Mouse (Mus musculus) liver, embryonic 14.5 days (tissue): ENCODE measurements around the gene Myh7b. TPM values are rescaled to one million over a fixed set of nuclear protein-coding genes. Genes with fewer than 3 reads are reported as not detected.

Experiments used
- ATAC-seq: fragments of 200-750 bp; cut with Nextera tagmentation; 2 replicates; pipeline ENCODE4 v1.8.0; 2017; ENCODE audit warnings: moderate number of reproducible peaks, mild to moderate bottlenecking, moderate library complexity; ENCODE audit not compliant: insufficient read depth
- DNase-seq, 3 experiments: peaks; one replicate each; pipeline ENCODE4 v3.0.0-alpha.2; 2012 to 2013; ENCODE audit warnings: low read depth in 3 of 3, low spot score in 3 of 3
- H3K27ac ChIP-seq: fragments of 300-500 bp; sonication (generic); 2 replicates; pipeline ENCODE4 v1.5.1; 2014; ENCODE audit warnings: moderate library complexity, mild to moderate bottlenecking, control low read depth, inconsistent platforms
- H3K27me3 ChIP-seq: fragments of 300-500 bp; sonication (generic); 2 replicates; pipeline ENCODE4 v1.6.1; 2014; ENCODE audit warnings: mild to moderate bottlenecking, low read length, moderate library complexity; ENCODE audit not compliant: control insufficient read depth, insufficient read depth
- H3K36me3 ChIP-seq: fragments of 300-500 bp; sonication (generic); replicated peaks from 2 replicates; pipeline ENCODE4 v1.6.1; 2014; ENCODE audit warnings: low read depth; ENCODE audit not compliant: control insufficient read depth, insufficient read depth
- H3K4me1 ChIP-seq, 2 experiments: fragments of 200-500 bp in 1 of 2; fragments of 300-500 bp in 1 of 2; sonication (generic) in 1 of 2; replicated peaks; 2 replicates each; pipeline ENCODE4 v1.6.1; 2012 to 2014; ENCODE audit warnings: antibody characterized with exemption in 1 of 2, inconsistent platforms in 1 of 2, low read length in 1 of 2; ENCODE audit not compliant: control insufficient read depth in 2 of 2, insufficient read depth in 2 of 2
- H3K4me2 ChIP-seq: fragments of 300-500 bp; sonication (generic); 2 replicates; pipeline ENCODE4 v1.6.1; 2014; ENCODE audit warnings: low read depth, mild to moderate bottlenecking, control low read depth, moderate library complexity
- H3K4me3 ChIP-seq, 2 experiments: fragments of 200-500 bp in 1 of 2; fragments of 300-500 bp in 1 of 2; sonication (generic) in 1 of 2; 2 replicates each; pipeline ENCODE4 v1.5.1; 2012 to 2014; ENCODE audit warnings: low read depth in 2 of 2, low read length in 2 of 2, mild to moderate bottlenecking in 2 of 2, control low read depth in 1 of 2, inconsistent platforms in 1 of 2, moderate library complexity in 1 of 2; ENCODE audit not compliant: insufficient read depth in 1 of 2
- H3K9ac ChIP-seq: fragments of 300-500 bp; sonication (generic); replicated peaks from 2 replicates; pipeline ENCODE4 v1.6.1; 2014; ENCODE audit warnings: mild to moderate bottlenecking, control low read depth, moderate library complexity
- H3K9me3 ChIP-seq: fragments of 300-500 bp; sonication (generic); 2 replicates; pipeline ENCODE4 v1.6.1; 2016; ENCODE audit warnings: low read length, mixed read lengths; ENCODE audit not compliant: control insufficient read depth
- CTCF ChIP-seq: IDR thresholded peaks from 2 replicates; pipeline ENCODE4 v1.5.1; 2016; ENCODE audit warnings: antibody characterized with exemption, low read depth, control low read depth
- EP300 ChIP-seq: IDR thresholded peaks from 2 replicates; pipeline ENCODE4 v1.6.1; 2016; ENCODE audit warnings: antibody characterized with exemption, low read depth
- WGBS: fragments of 180-500 bp; shearing (Covaris S2); extraction: QIAGEN DNeasy Blood & Tissue Kit; methylation state at CpG from one replicate; pipeline ENCODE4 v1.1.7; 2014; ENCODE audit not compliant: insufficient replicate concordance; 5-methylcytosine and 5-hydroxymethylcytosine counted together
- microRNA counts: library from miRNA; unstranded; fragments of <30 nt; microRNA quantifications from one replicate; lab custom pipeline; 2016
- microRNA-seq: library from miRNA; unstranded; fragments of <30 nt; microRNA quantifications from one replicate; pipeline ENCODE4, GENCODE M21; 2016
- polyA plus RNA-seq, 2 experiments: library from polyadenylated mRNA; depleted of rRNA in 1 of 2; stranded (reverse) in 1 of 2; unstranded in 1 of 2; fragments of >200 nt; fragmentation: Nextera tagmentation in 1 of 2; extraction: Ambion mirVana in 1 of 2; gene quantifications; 2 replicates each; pipeline versions ENCODE4 v1.2.1 to v1.2.3; 2012 to 2014

Gene Myh7b
- polyA plus RNA-seq, 2 experiments: 1.6 to 3.0 TPM

DNA sequence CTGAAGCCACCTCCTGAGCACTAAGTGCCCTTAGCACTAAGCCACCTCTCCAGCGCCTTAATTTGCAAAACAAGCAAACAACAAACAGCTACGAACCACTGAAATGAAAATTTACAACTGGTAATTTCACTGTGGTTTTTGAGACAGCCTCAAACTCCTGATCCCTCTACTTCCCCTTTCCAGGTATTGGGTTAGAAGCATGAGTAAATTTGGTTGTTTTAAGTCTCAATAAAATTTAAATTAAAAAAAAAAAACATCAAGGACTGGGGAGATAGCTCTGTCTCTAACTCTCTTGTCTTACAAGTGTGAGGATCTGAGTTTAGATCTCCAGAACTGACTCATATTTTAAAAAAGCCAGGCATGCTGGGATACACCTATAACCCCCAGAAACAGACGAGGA is 72.1 kb downstream of the Myh7b start:
- H3K36me3 ChIP-seq: peaks cover 4% of the 10 kb centered on the region
- no peak overlapping the region for H3K4me3 ChIP-seq
- no peak overlapping the region for H3K9ac ChIP-seq
- no peak overlapping the region for H3K4me2 ChIP-seq
- no peak overlapping the region for H3K27ac ChIP-seq
- ATAC-seq: no peak
- no peak for TF ChIP-seq CTCF
- TF ChIP-seq EP300: no peak
- DNase-seq: no peak
- no peaks in the 10 kb centered on the region for H3K27me3 ChIP-seq
- 49% methylated on average over 3 of the region's 3 CpGs for WGBS
- peaks cover 0 to 4% of the 10 kb centered on the region in 2 experiments; a peak in 1 of 4 replicates for H3K4me1 ChIP-seq
- no peaks in the 10 kb centered on the region for H3K9me3 ChIP-seq

DNA sequence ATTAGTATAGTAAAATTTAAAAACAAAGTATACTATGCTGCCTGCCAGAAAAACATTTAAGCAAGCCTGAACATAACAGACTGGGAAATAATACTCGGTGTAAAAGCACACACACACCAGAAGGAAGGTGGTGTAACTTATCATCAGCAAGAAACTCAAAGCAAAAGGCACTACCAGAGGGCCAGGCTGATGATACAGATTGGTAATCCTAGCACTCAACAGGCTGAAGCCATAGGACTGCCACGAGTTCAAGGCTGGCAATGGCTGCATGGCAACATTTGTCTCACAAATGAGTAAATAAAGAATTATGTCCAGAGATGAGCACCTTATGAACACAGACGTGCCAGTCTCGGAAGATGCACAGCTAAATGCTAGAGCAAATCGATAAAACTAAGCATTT is 72.8 kb downstream of the Myh7b start:
- ATAC-seq: no peak
- no peak overlapping the region for H3K27ac ChIP-seq
- H3K4me1 ChIP-seq: peaks cover 0 to 4% of the 10 kb centered on the region in 2 experiments; a peak in 1 of 4 replicates
- 81% methylated on average over 5 of the region's 5 CpGs for WGBS
- no peak overlapping the region for H3K9ac ChIP-seq
- no peak overlapping the region for H3K4me2 ChIP-seq
- H3K36me3 ChIP-seq: peaks cover 4% of the 10 kb centered on the region
- H3K27me3 ChIP-seq: no peaks in the 10 kb centered on the region
- TF ChIP-seq CTCF: no peak
- TF ChIP-seq EP300: no peak
- H3K4me3 ChIP-seq: no peak overlapping the region
- DNase-seq: no peak
- no peaks in the 10 kb centered on the region for H3K9me3 ChIP-seq

MicroRNAs encoded within 50 kb of the gene (microRNA counts, 519-probe panel; counts per million panel counts)
- 69.9 counts per million for microRNA mmu-miR-499 (lab: Ali Mortazavi, UCI)

Small RNA genes lying within 50 kb of the gene (microRNA-seq; reads per million reads assigned to microRNA genes)
- gene Mir499: 342 reads per million, percentile 61 among the genes with 10 or more reads in this experiment

Other genes with a start within 250 kb of the Myh7b start
- gene Trp53inp2, start 230.2 kb upstream of the Myh7b start, polyA plus RNA-seq (2012; rRNA removed): 2.2 and 2.7 TPM in 2 replicates
- gene Trp53inp2, start 230.2 kb upstream of the Myh7b start, polyA plus RNA-seq (2014; fragmentation: Nextera tagmentation; extraction: Ambion mirVana): 1.4 and 1.9 TPM in 2 replicates
- 8.4 and 9.0 TPM in 2 replicates for gene Ncoa6, start 137.3 kb upstream of the Myh7b start, polyA plus RNA-seq (2012; rRNA removed)
- gene Ncoa6, start 137.3 kb upstream of the Myh7b start, polyA plus RNA-seq (2014; fragmentation: Nextera tagmentation; extraction: Ambion mirVana): 6.5 and 8.9 TPM in 2 replicates
- 13.8 and 14.3 TPM in 2 replicates for gene Acss2, start 93.3 kb upstream of the Myh7b start, polyA plus RNA-seq (2012; rRNA removed)
- gene Acss2, start 93.3 kb upstream of the Myh7b start, polyA plus RNA-seq (2014; fragmentation: Nextera tagmentation; extraction: Ambion mirVana): 18.3 and 21.4 TPM in 2 replicates
- 0.35 and 0.83 TPM in 2 replicates for gene Ggt7, start 93.0 kb upstream of the Myh7b start, polyA plus RNA-seq (2012; rRNA removed)
- 0.18 and 0.20 TPM in 2 replicates for gene Ggt7, start 93.0 kb upstream of the Myh7b start, polyA plus RNA-seq (2014; fragmentation: Nextera tagmentation; extraction: Ambion mirVana)
- 34.2 and 37.9 TPM in 2 replicates for gene Gss, start 18.4 kb upstream of the Myh7b start, polyA plus RNA-seq (2012; rRNA removed)
- gene Gss, start 18.4 kb upstream of the Myh7b start, polyA plus RNA-seq (2014; fragmentation: Nextera tagmentation; extraction: Ambion mirVana): 64.6 and 69.5 TPM in 2 replicates
- 37.3 and 37.7 TPM in 2 replicates for gene Trpc4ap, start 81.2 kb downstream of the Myh7b start, polyA plus RNA-seq (2012; rRNA removed)
- 44.7 and 48.7 TPM in 2 replicates for gene Trpc4ap, start 81.2 kb downstream of the Myh7b start, polyA plus RNA-seq (2014; fragmentation: Nextera tagmentation; extraction: Ambion mirVana)
- 12.0 and 13.9 TPM in 2 replicates for gene Edem2, start 118.3 kb downstream of the Myh7b start, polyA plus RNA-seq (2012; rRNA removed)
- 21.2 and 22.6 TPM in 2 replicates for gene Edem2, start 118.3 kb downstream of the Myh7b start, polyA plus RNA-seq (2014; fragmentation: Nextera tagmentation; extraction: Ambion mirVana)
- not detected in 2 replicates for gene Gm17581, start 124.7 kb downstream of the Myh7b start, polyA plus RNA-seq (2012; rRNA removed)
- not detected in 2 replicates for gene Gm17581, start 124.7 kb downstream of the Myh7b start, polyA plus RNA-seq (2014; fragmentation: Nextera tagmentation; extraction: Ambion mirVana)
- 0.56 and 0.93 TPM in 2 replicates for gene Procr, start 139.9 kb downstream of the Myh7b start, polyA plus RNA-seq (2012; rRNA removed)
- gene Procr, start 139.9 kb downstream of the Myh7b start, polyA plus RNA-seq (2014; fragmentation: Nextera tagmentation; extraction: Ambion mirVana): 0.56 and 0.74 TPM in 2 replicates
- 0.01 and 0.06 TPM in 2 replicates for gene Mmp24, start 164.1 kb downstream of the Myh7b start, polyA plus RNA-seq (2012; rRNA removed)
- gene Mmp24, start 164.1 kb downstream of the Myh7b start, polyA plus RNA-seq (2014; fragmentation: Nextera tagmentation; extraction: Ambion mirVana): not detected in 2 replicates
- gene BC029722, start 208.2 kb downstream of the Myh7b start, polyA plus RNA-seq (2012; rRNA removed): 3.7 and 5.0 TPM in 2 replicates
- 2.6 and 2.7 TPM in 2 replicates for gene BC029722, start 208.2 kb downstream of the Myh7b start, polyA plus RNA-seq (2014; fragmentation: Nextera tagmentation; extraction: Ambion mirVana)
- gene Eif6, start 215.7 kb downstream of the Myh7b start, polyA plus RNA-seq (2012; rRNA removed): 40.9 and 62.4 TPM in 2 replicates
- 128 TPM in 2 replicates for gene Eif6, start 215.7 kb downstream of the Myh7b start, polyA plus RNA-seq (2014; fragmentation: Nextera tagmentation; extraction: Ambion mirVana)
- gene Fam83c, start 223.6 kb downstream of the Myh7b start, polyA plus RNA-seq (2012; rRNA removed): not detected in 2 replicates
- gene Fam83c, start 223.6 kb downstream of the Myh7b start, polyA plus RNA-seq (2014; fragmentation: Nextera tagmentation; extraction: Ambion mirVana): 0.05 and 0.09 TPM in 2 replicates